Mouse (Mus musculus) urinary bladder, postnatal 10 days (tissue): ENCODE measurements around the gene Etnk1.
A peak's percentile ranks its signal among the peaks of the same experiment; 100 is the strongest.
"Not testable (repeated sequence)": the region's sequence is repeated elsewhere in the genome, so short reads cannot be mapped to it uniquely, and the experiment has no call there.

Experiments used
- DNase-seq: peaks from one replicate; pipeline ENCODE4 v3.0.0; 2022; ENCODE audit warnings: low spot score

The Etnk1 gene

DNA sequence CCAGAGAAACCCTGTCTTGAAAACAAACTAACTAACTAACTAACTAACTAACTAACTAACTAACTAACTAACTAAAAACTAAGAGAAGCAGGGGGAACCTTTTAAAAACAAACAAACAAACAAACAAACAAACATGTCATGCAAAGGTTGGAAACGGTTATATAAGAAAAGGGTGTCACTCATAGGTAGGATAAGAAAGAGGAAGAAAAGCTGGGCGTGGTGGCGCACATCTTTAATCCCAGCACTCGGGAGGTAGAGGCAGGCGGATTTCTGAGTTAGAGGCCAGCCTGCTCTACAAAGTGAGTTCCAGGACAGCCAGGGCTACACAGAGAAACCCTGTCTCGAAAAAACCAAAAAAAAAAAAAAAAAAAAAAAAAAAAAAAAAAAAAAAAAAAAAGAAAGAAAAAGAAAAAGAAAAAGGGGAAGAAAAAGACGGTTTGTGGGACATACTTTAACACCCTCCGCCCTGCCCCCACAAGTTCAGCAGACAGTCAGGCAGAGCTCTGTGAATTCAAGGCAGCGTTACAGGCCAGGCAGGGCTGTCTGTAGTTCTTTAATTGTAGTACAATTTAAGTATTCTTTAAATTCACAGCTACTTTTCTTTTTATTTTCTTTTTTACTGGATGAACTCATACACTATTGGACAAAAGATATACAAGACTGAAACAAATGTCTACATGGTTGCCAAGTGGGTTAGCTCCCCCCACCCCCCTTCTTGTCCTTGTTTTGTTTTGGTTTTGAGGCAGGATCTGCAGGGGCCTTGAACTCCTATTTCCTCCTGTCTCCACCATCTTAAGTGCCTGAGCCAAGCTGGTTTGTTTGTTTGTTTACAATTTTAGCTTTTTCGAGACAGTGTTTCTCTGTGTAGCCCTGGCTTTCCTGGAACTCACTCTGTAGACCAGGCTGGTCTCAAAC lies 15.7 kb upstream of the Etnk1 start:
- not testable (repeated sequence) for DNase-seq

DNA sequence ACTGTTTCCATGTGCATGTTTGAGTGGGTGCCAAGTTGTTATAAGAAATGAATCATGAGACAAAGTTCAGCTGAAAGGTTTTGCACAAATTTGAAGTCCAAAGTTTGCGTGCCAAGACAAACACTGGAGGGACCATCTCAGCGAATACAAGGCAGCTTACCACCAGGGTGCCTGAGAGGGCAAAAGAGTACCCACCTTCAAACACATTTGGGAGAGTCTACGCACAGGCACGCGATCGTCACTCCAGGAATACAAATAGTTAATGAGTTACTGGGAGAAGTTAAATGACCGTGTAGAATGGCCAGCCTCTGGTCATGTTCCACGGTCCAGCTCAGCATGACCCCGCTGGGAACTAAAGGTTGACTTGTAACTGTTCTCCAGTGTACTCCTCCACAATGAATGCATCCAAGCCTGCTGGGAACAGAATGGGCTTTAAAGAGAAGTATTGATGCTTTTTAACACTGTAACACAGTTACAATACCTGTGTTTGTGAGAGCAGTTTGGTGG lies 14.6 kb upstream of the Etnk1 start:
- DNase-seq, result no peak

DNA sequence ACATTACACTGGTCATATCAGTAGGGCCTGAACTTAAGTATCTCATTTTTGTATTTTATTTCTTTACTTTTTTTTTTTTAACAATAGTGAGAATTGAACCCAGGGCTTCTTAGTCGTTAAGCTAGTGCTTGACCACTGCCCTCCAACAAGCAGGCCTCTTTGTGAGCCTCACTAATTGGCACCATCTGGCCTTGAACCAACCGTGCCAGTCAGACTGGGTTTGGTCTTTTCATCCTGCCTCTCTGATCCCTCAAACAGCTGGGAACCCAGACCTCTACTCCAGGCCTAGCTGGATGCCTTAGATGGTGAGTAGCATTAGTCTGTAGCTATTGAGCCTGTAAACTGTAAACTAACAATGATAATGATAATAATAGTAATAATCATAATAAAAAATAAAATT lies 13.9 kb upstream of the Etnk1 start:
- no peak for DNase-seq

DNA sequence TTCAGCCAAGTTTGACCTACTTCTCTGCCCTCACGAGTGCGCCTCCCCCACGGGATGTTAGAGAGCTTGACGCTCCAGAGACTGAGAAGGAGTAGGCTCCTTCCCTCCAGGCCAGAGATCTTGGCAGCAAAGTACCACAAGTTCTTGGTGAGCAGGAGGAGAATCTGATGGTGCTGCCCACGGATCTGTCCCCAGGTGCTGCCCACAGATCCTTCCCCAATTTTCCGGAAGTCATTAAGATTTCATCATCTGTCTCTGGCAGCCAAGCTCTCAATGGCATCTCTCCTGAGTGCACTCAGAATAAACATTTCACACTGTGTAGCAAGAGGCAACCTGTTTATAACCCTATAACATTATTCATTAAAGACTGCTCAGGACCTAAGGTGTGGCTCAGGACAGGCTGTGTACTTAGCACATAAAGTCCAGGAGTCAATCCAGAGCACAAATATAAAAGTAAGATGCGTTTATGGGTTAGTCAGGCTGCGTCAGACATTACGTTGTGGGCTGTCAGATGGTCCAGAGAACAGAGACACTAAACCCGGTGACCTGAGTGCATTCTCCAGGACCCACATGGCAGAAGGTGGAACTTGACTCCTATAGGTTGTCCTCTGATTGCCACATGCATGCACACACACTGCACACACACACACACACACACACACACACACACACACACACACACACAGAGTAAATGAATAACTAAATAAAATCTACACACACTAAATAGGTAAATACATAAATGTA lies 13.1 kb upstream of the Etnk1 start:
- DNase-seq, result no peak

DNA sequence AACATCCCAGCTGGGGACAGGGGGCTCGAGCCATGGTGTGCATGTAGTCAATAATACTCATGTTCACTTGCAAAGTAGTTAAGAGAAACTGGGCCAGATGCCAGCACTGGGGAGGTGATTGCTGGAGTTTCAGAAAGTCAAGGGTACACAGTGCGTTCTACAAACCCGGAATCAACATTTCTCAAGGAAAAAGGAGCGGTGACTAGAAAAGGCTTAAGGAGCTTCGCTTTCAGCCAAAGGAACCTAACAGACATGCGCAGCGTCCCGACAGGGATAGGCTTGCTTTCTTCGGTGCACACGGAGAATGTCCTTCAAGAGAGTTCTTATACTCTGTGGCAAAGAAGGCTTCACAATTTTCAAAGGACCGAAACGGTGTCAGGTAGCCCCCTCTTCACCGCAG lies 12.1 kb upstream of the Etnk1 start:
- DNase-seq, result no peak

DNA sequence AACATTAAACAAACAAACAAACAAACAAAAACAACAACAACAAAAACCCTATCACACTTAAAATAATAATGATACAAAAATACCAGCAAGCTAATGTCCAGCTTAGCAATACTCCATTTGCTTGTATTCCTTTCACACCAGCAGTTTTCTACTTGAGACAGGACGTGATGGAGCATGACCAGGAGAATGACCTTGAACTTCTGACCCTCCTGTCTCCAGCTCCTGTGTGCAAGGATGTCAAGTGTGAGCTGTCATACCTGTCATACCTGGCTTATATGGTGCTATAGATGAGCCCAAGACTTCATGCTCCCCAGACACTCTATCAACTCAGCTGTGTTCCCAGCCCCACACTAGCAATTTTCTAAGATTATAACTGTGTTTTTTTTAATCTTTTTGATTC lies 11.0 kb upstream of the Etnk1 start:
- DNase-seq, result no peak

DNA sequence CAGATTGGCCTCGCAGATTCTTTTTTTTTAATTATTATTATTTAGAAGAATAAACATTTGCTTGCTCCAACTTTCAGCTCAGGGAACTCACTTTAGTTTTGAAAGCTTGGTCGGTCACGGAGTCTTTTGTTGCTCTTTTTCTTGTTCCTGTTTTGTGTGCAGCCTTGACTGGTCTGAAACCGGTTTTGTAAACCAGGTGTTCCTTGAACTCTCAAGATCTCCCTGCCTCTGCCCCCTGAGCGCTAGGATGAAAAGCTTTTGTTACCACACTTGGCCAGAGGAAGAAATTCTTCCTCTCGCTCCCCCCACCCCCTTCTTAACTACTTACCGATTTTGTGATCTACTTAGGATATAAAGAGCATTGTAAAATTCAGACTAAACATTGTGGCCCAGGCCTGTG lies 10.3 kb upstream of the Etnk1 start:
- no peak for DNase-seq

DNA sequence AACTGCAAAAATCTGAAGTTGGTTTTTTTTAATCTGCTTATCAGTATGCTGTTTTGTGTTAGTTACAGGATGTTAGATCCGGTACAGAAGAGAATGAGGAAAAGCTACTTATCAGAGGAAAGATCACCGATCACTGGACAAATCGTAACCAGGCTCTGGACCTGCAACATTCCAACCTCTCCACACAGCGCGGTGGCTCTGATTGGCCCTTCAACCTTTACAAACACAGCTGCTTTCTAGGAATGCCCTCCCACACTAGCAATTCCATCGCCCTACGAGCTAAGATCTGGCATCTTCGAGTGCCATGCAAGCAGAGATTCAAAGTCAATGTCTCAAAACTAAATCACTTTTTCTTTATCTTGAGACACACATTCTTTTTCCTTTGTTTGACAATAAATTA lies 9.6 kb upstream of the Etnk1 start:
- DNase-seq, result no peak

DNA sequence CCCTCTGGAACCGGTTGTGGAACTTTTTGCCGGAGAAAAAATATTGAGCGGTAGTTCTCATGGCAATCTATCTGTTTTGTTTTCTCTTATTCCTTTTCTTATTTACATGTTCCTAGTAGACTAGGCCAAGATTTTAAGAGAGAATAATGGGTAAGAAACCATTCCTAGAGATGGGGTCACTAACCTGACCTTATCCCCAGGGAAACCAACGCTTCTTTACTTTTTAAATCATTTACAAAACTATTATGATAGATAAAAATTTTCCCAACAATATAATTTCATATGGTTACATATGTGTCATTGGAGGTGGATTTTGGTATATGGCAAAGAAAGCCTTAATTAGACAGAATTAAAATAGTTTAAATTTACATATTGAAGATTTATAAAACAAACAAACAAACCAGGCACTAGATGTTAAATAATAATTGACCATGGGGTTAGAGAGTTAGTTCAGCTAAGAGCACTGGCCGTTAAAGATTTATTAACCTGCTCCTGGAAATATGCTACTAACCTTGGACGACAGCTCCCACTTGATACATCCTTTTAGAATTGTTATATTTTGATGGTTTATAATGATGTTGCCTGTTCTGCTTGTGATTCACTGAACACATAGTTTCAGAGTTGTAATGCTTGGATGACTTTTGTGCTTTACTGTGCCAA lies 6.3 kb upstream of the Etnk1 start:
- DNase-seq, result no peak

DNA sequence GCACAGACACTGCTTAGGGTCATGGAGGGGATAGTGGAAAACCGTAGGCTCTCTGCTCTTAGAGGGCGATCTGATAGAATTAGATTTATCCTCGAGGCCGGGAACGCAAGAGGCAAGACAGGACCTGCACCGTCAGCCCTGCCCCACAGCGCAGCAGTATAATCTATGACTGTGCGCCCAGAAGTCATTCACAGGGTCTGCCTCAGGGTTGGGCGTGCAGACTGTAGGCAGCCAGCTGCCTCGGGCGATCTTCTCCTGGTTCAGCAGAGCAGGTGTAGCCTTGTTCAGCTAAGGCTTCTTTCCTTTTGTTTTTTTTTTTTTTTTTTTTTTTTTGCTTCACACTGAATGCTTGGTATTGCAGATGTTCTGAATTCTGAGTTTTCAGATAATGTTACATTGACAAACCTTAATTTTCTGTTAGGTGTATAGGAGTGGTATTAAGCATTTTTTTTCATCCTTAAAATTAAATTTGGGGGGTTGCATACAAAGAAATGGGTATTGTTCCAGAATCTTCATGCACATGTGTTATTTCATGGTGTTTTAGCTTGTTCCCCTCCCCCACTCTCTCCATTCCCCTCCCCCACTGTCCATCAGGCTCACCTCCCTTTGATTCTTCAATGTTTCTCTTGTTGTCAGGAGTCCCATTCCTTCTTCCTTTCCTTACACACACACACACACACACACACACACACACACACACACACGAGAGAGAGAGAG lies 4.7 kb upstream of the Etnk1 start:
- no peak for DNase-seq

DNA sequence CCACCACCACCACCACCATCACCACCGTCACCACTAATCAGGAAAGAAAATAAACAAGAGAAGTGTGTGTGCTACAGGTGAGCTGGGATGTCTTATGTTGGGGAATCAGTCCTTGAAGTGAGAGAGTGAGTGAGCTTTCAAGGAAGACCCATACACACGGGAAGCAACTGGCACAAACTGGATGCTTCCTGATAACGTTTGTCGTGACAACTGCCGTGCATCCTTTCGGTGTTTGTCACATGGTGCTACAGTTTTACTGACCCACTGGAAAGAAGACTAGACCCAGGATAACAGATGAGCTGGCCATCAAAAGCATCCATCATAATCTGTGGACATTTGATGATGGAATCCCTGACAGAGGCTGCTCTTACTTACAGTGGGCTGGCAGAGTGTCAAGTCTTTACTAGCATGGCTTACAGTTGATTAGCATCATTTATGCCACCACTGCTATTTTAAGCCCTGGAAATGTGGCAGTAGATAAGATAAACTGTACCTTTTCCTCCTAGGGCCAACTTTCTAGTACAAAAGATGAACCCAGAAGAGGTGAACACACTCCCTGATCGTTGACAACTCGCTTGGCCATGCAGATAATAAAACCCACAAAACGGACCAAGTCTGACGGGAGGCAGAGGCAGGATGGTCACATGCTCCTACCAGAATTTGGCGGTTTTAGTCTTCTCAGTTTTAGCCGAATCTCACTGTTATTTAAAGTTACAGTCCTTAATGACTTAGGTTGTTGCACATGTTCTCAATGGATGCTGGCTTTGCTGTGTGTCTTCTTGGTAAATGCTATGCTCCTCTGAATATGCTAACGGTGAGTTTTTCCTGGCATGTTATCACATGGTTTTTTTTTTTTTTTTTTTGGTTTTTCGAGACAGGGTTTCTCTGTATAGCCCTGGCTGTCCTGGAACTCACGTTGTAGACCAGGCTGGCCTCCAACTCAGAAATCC lies 2.8 kb upstream of the Etnk1 start:
- DNase-seq, result no peak

DNA sequence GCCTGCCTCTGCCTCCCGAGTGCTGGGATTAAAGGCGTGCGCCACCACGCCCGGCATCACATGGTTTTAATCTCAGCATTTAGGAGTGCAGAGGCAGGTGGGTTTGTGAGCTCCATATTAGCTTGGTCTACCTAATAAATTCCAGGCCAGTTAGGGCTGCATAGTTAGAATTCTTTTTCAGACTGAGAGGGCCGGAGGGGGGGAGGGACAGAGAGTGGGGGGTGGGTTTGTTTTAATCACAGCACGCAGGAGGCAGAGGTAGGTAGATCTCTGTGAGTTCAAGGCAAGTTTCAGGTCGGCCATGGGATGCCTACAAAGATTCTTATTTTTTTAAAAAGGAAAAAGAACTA lies 2.1 kb upstream of the Etnk1 start:
- DNase-seq, result no peak

DNA sequence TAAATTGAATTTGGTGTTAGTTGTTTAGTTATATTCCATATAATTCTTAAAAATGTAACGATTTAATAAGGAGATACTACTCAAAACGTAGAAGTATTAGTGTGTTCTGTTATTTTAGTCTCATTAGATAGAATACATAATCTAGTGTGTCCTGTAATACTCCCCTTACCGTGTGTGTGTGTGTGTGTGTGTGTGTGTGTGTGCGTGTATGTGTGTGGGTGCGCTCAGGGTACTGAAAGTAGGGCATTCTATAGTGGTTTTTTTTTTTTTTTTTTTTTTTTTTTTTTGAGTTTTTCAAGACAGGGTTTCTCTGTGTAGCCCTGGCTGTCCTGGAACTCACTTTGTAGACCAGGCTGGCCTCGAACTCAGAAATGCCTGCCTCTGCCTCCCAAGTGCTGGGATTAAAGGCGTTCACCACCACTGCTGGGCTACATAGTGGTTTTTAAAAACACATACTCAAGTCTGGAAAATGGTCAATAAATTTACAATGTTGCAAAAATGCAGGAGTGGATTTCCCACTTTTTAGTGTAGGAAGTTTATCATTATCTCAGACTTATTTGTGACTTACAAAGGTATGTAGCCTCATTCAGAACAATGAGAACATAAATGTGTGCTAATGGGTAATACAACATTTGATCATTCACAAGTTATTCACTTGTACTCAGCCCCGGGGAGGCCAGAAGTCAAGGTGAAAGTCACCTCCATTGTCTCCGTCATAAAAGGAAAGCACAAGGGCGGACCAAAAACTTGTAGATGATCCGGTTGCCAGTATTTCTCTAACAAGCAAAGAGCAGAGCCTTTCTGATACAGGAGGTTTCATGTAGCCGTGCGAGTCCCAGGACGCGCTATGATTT lies 1.4 kb upstream of the Etnk1 start:
- DNase-seq, result no peak

DNA sequence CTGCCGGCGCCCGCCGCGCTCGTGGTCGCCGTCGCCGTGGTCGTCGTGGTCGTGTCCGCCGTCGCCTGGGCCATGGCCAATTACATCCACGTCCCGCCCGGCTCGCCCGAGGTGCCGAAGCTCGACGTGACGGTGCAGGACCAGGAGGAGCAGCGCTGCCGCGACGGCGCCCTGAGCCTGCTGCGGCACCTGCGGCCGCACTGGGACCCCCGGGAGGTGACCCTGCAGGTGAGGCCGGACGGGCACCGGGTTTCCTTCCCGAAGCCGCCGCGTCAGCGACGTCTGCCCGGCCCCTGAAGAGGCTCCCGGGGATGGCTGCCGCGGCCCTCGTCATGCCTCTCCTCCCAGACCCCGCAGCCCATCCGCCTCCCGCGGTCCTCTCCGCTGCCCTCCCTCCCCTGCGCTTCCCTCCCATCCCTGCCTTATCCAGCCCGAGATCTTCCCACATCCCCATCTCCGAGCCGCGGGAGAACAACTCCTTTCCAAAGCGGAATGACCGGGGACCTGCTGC lies 443 bp downstream of the Etnk1 start:
- DNase-seq, result peak; percentile 36

DNA sequence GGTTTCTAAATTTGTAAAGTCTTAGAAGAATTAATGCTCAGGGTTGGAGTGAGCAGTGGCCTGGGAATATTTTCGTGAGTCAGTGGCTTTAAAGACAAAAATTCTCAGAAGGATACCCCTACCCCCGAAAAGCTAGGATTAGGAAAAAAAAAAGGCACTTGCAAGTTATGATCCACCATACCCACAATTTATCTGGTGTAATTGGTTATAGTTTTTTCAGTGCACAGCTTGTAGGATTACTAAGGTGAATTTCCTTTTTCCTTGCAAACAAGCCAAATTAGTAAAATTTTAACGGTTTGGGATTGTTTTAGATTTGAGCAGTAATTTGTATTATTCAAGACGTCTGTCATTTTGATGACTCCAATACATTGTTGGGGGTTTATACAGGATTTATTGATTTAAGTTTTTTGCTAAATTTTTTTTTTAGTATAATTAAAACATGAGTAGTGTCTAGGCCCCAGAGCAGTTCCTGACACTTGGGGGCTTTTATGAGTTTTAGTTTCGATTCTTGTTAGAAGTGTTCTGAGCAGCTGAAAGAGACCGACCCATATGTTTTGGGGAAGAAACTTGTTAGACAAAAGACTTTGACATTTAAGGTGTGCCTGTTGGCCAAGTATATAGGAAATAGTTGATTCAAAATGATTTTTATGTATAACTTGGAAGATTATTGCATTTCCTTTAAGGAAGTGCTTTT lies 1.1 kb downstream of the Etnk1 start:
- no peak for DNase-seq

DNA sequence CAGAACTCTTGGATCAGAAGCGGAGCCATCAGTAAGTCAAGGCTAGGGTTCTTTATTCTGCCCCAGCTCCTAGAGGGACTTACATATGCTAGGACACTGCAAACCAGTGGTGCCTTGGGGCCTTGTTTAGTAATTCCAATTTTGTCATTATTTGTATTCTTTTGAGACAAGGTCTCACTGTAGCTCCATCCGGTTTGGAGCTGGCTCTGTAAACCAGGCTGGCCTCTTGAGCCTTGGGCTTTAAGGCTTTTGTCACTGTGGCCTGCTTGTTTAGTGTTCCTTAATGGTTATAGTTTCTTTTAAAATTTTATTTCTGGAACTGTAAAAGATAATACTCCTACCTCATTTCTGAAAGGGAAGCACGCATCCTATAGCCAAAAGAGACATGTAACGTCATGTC lies 2.4 kb downstream of the Etnk1 start:
- no peak for DNase-seq

DNA sequence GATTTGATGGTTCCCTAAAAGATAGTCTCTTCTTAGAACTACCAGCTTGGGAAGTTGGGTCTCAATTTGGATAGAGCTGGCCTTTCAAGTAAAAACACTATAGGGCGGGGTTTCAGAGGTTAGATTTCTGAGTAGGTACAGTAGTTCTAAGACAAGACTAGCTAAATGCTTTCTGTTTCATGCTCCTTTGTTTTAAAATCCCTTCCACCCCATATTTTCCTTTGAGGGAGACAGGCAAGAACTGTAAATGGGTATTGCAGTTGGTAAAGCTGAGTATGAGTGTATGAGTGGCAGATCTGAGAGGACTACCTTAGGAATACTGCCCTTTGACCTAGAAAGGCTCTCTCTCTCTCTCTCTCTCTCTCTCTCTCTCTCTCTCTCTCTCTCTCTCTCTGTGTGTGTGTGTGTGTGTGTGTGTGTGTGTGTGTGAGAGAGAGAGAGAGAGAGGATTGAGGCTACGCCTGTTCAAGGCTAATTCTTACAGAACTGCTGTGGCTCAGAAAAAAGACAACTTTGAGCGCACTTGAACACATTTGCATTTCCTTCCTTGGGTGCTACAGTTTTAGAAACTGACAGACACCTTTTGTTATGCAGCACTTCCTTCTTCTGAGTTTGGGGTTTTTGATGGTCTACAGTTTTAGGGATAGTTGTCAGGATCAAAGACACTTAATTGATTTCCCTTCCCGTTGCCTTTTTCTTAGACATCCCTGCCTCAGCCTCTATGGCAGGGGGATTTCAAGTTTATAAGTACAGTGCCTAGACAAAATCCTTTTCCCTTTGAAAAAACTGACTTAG lies 3.3 kb downstream of the Etnk1 start:
- no peak for DNase-seq

DNA sequence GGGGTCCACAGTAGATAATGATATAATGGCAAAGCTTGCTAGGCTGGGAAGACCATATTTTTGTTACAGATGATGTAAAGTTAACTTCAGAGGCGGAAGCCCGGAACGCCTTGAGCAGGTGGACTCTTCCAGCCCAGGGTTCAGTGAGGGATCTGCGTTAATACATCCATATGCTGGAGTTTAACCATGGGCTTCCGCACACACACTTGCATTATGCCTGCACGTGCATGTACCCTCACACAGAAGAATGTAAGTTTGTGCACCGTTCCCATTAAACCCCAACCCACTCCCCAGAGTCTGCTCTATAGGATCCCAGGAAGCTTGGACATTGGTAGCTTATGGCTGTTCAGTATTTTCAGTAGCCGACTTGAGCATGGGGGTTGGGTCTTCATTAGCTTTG lies 4.0 kb downstream of the Etnk1 start:
- no peak for DNase-seq
